10 mouse cellular contexts compared by ENCODE assay signal in genomic region chr6:120976991-120977390, GRCm38 (mm10).
DNase-seq lines count a peak whose midpoint lies in the region; ATAC-seq and TF ChIP-seq lines count a peak whose summit lies in the region.
"Had no signal": no experiment of that assay in that cellular context is flagged by ENCODE, and none has a peak within 500 bp of the region (broad histone marks: within the 10 kb centered on the region; RNA-seq: fewer than 3 reads in every experiment).

No protein-coding gene starts in this region.

- DNase-seq in lung, embryonic 14.5 days, result peak; percentile 61
- DNase-seq in lung, postnatal 4 days, result no peak
- DNase-seq in embryo, embryonic 10 days (ENCODE audit: low spot score), result peak; percentile 55
- DNase-seq in heart, adult 18-20 months, result no peak
- no peak for DNase-seq in B cell, adult 2 months
- DNase-seq: cerebellum, adult 18-20 months; kidney, postnatal 14 days; lung, adult 2 months had no signal

- no peaks in the 10 kb centered on the region for H3K27me3 ChIP-seq in lung, embryonic 14.5 days (ENCODE audit: insufficient read depth, low read length)
- H3K27me3 ChIP-seq in hindbrain, embryonic 13.5 days, result no peaks in the 10 kb centered on the region
- H3K27me3 ChIP-seq in neural tube, embryonic 14.5 days (ENCODE audit: control insufficient read depth, insufficient read depth, low read length), result no peaks in the 10 kb centered on the region

- WGBS in lung, embryonic 14.5 days, result 59% methylated on average over 11 of the region's 11 CpGs
- WGBS in hindbrain, embryonic 13.5 days, result 25% methylated on average over 11 of the region's 11 CpGs
- 17% methylated on average over 11 of the region's 11 CpGs for WGBS in neural tube, embryonic 14.5 days

- peaks cover 13% of the 10 kb centered on the region for H3K4me1 ChIP-seq in lung, embryonic 14.5 days (ENCODE audit: insufficient read depth)
- H3K4me1 ChIP-seq in hindbrain, embryonic 13.5 days (replicated peaks), result peaks cover 22% of the 10 kb centered on the region
- peaks cover 4% of the 10 kb centered on the region; the same call in 1 of the 2 replicates for H3K4me1 ChIP-seq in neural tube, embryonic 14.5 days (ENCODE audit: control insufficient read depth, insufficient read depth, low read length)

- H3K4me2 ChIP-seq in lung, embryonic 14.5 days, result no peak overlapping the region
- no peak overlapping the region for H3K4me2 ChIP-seq in hindbrain, embryonic 13.5 days
- no peak overlapping the region for H3K4me2 ChIP-seq in neural tube, embryonic 14.5 days (ENCODE audit: low read depth, low read length)

- H3K9ac ChIP-seq in lung, embryonic 14.5 days, result no peak overlapping the region
- no peak overlapping the region for H3K9ac ChIP-seq in hindbrain, embryonic 13.5 days
- H3K9ac ChIP-seq in neural tube, embryonic 14.5 days (replicated peaks; ENCODE audit: low read depth, low read length), result no peak overlapping the region

- peak; percentile 64; the same call in 1 of the 2 replicates for ATAC-seq in lung, embryonic 14.5 days (ENCODE audit: insufficient read depth)
- ATAC-seq in hindbrain, embryonic 13.5 days (ENCODE audit: low FRiP score), result 0 out of 2 replicates have a peak, but pooled peaks have one; percentile 7
- ATAC-seq in neural tube, embryonic 14.5 days (ENCODE audit: low read depth), result peak; percentile 32; the same call in 1 of the 2 replicates

- H3K4me3 ChIP-seq in lung, embryonic 14.5 days (ENCODE audit: low read depth, low read length), result no peak overlapping the region
- H3K4me3 ChIP-seq in hindbrain, embryonic 13.5 days, result no peak overlapping the region
- H3K4me3 ChIP-seq in neural tube, embryonic 14.5 days (ENCODE audit: low read depth, low read length), result no peak overlapping the region

- no peak overlapping the region for H3K27ac ChIP-seq in lung, embryonic 14.5 days (ENCODE audit: low read depth)
- H3K27ac ChIP-seq in hindbrain, embryonic 13.5 days, result no peak overlapping the region; the same call in 1 of the 2 replicates
- no peak overlapping the region for H3K27ac ChIP-seq in neural tube, embryonic 14.5 days (ENCODE audit: low read depth, low read length)

- peaks cover 34% of the 10 kb centered on the region for H3K36me3 ChIP-seq in lung, embryonic 14.5 days (ENCODE audit: insufficient read depth)
- peaks cover 49% of the 10 kb centered on the region for H3K36me3 ChIP-seq in hindbrain, embryonic 13.5 days
- peaks cover 25% of the 10 kb centered on the region for H3K36me3 ChIP-seq in neural tube, embryonic 14.5 days (ENCODE audit: control insufficient read depth, insufficient read depth, low read length)

- TF ChIP-seq CTCF in lung, embryonic 14.5 days (IDR thresholded peaks at IDR 0.05; ENCODE audit: low read depth), result no peak

- H3K9me3 ChIP-seq in lung, embryonic 14.5 days (ENCODE audit: low read depth, low read length), result no peaks in the 10 kb centered on the region
- no peaks in the 10 kb centered on the region for H3K9me3 ChIP-seq in hindbrain, embryonic 13.5 days
- H3K9me3 ChIP-seq in neural tube, embryonic 14.5 days (ENCODE audit: control insufficient read depth, low read length), result no peaks in the 10 kb centered on the region

Comparison
In these comparisons a context has a peak if more than half of its experiments do, and no peak if none do; other contexts are left out.
1. DNase-seq: peak in lung, embryonic 14.5 days (single experiment) and embryo, embryonic 10 days (single experiment); none in lung, postnatal 4 days (0 of 2), heart, adult 18-20 months (0 of 2) and B cell, adult 2 months (0 of 2).
2. ATAC-seq: peak in every context shown above with its lines; median percentile 64 in lung, embryonic 14.5 days; 32 in neural tube, embryonic 14.5 days; 7 in hindbrain, embryonic 13.5 days.